Mouse (Mus musculus) liver, embryonic 13.5 days (tissue): Measurements from ENCODE around the gene Krt77. TPM values are rescaled to one million over a fixed set of nuclear protein-coding genes. Genes with fewer than 3 reads are reported as not detected.

Source experiments
- ATAC-seq: fragments of 200-750 bp; cut with Nextera tagmentation; 2 replicates; pipeline ENCODE4 v1.8.0; 2017; ENCODE audit warnings: low read depth, mild to moderate bottlenecking, moderate number of reproducible peaks, moderate library complexity
- DNase-seq: peaks from one replicate; pipeline ENCODE4 v3.0.0; 2022
- H3K27ac ChIP-seq: fragments of 300-500 bp; sonication (generic); 2 replicates; pipeline ENCODE4 v1.5.1; 2015; ENCODE audit warnings: moderate library complexity, mild to moderate bottlenecking, inconsistent platforms
- H3K27me3 ChIP-seq: fragments of 300-500 bp; sonication (generic); 2 replicates; pipeline ENCODE4 v1.6.1; 2015; ENCODE audit warnings: mild to moderate bottlenecking, inconsistent platforms
- H3K36me3 ChIP-seq: fragments of 300-500 bp; sonication (generic); 2 replicates; pipeline ENCODE4 v1.6.1; 2015; ENCODE audit warnings: mild to moderate bottlenecking, inconsistent platforms
- H3K4me1 ChIP-seq: fragments of 300-500 bp; sonication (generic); replicated peaks from 2 replicates; pipeline ENCODE4 v1.6.1; 2015; ENCODE audit warnings: inconsistent platforms
- H3K4me2 ChIP-seq: fragments of 300-500 bp; sonication (generic); 2 replicates; pipeline ENCODE4 v1.6.1; 2015; ENCODE audit warnings: inconsistent platforms, mild to moderate bottlenecking, moderate library complexity
- H3K4me3 ChIP-seq: fragments of 300-500 bp; sonication (generic); replicated peaks from 2 replicates; pipeline ENCODE4 v1.5.1; 2015; ENCODE audit warnings: mild to moderate bottlenecking, inconsistent platforms
- H3K9ac ChIP-seq: fragments of 300-500 bp; sonication (generic); 2 replicates; pipeline ENCODE4 v1.6.1; 2015; ENCODE audit warnings: mild to moderate bottlenecking, inconsistent platforms
- H3K9me3 ChIP-seq: fragments of 300-500 bp; sonication (generic); replicated peaks from 2 replicates; pipeline ENCODE4 v1.6.1; 2016; ENCODE audit warnings: inconsistent platforms
- WGBS: fragments of 180-500 bp; shearing (Covaris S2); methylation state at CpG from one replicate; pipeline ENCODE4 v1.1.7; 2015; ENCODE audit not compliant: insufficient replicate concordance; 5-methylcytosine and 5-hydroxymethylcytosine counted together
- polyA plus RNA-seq: library from polyadenylated mRNA; unstranded; fragments of >200 nt; fragmentation: Nextera tagmentation; extraction: Ambion mirVana; gene quantifications from 2 replicates; pipeline ENCODE4 v1.2.1, GENCODE M21; 2015

Krt77 gene
- not detected in 2 replicates for polyA plus RNA-seq

DNA sequence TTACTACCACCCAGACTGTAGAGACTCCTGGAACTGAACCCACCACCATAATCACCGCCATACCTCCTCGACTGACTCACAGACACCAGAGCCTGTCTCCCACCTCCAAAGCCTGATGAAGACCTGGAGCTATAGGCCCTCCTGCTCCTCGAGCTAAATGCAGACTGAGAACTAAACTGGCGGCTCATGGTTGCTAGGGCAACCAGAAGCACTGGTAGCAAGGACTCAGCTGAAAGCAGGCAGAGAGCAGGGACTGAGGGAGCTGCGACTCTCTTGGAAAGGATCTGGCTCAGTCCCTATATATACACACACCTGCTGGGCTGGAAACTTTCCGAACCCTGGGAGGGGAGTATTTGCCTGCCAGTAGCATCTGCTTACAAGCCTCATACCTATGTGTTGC, at the start of gene Krt77:
Gene Krt77, minus strand, starts transcription at position 275 of the 400 bp plus-strand sequence.
- DNase-seq (no peak), ATAC-seq (no peak)
- Histone ChIP-seq H3K27ac (no peak within 1 kb of the TSS), H3K9me3 (no peaks in the 10 kb centered on the region), H3K4me2 (no peak within 1 kb of the TSS), H3K27me3 (0 out of 2 replicates have a peak, but pooled peaks cover 11% of the 10 kb centered on the region), H3K4me3 (no peak within 1 kb of the TSS), H3K9ac (no peak within 1 kb of the TSS), H3K36me3 (no peaks in the 10 kb centered on the region), H3K4me1 (no peaks in the 10 kb centered on the region)
- 30% methylated on average over 6 of the region's 6 CpGs for WGBS

DNA sequence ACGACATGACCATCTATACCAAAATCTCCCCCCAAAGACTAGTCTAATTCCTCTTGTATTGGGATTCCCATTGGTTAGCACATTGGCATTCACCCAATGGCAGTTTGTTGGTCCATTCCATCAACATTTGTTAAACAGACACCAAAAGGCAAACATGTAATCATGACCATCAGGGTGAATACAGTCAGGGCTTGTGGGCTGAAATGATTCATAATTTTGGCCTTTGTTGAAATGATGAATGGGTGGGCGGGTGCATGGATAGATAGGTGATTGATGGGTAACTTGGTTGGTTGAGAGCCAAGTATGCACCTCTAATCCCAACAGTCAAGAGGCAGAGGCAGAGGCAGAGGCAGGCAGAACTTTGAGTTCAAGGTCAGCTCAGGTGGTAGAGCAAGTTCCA, 46.6 kb upstream of the Krt77 start:
- no peaks in the 10 kb centered on the region; the same call in 1 of the 2 replicates for H3K27me3 ChIP-seq
- no peaks in the 10 kb centered on the region for H3K4me1 ChIP-seq
- H3K4me2 ChIP-seq = no peak overlapping the region
- H3K36me3 ChIP-seq = no peaks in the 10 kb centered on the region
- H3K4me3 ChIP-seq = no peak overlapping the region
- no peak overlapping the region for H3K9ac ChIP-seq
- DNase-seq (no peak), ATAC-seq (no peak)
- no peak overlapping the region for H3K27ac ChIP-seq
- WGBS = 42% methylated on average over 2 of the region's 2 CpGs
- H3K9me3 ChIP-seq = no peaks in the 10 kb centered on the region

DNA sequence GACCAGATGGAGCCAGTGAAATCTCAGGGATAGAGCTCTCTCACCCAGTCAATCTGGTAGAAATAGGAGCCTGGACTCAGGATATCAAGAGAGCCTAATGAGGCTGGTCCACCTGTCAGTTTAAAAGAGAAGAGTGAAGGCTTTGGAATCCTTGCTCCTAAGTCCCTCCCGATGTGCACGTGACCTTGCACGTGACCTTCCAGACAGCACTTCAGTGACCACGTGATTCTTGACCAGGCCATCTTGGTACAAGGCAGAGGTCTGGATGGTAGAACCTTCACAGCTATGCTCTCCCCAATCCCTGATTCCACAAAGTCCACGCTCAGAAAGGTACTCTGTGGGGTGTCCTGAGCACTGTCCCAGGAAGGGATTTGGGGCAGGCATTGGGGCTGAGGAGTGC, 35.3 kb upstream of the Krt77 start:
- Histone ChIP-seq H3K9me3 (no peaks in the 10 kb centered on the region), H3K4me2 (no peak overlapping the region), H3K4me1 (no peaks in the 10 kb centered on the region), H3K4me3 (no peak overlapping the region), H3K9ac (no peak overlapping the region), H3K27ac (no peak overlapping the region), H3K27me3 (no peaks in the 10 kb centered on the region), H3K36me3 (no peaks in the 10 kb centered on the region)
- no peak for ATAC-seq
- WGBS = 63% methylated on average over 5 of the region's 5 CpGs
- DNase-seq = no peak

DNA sequence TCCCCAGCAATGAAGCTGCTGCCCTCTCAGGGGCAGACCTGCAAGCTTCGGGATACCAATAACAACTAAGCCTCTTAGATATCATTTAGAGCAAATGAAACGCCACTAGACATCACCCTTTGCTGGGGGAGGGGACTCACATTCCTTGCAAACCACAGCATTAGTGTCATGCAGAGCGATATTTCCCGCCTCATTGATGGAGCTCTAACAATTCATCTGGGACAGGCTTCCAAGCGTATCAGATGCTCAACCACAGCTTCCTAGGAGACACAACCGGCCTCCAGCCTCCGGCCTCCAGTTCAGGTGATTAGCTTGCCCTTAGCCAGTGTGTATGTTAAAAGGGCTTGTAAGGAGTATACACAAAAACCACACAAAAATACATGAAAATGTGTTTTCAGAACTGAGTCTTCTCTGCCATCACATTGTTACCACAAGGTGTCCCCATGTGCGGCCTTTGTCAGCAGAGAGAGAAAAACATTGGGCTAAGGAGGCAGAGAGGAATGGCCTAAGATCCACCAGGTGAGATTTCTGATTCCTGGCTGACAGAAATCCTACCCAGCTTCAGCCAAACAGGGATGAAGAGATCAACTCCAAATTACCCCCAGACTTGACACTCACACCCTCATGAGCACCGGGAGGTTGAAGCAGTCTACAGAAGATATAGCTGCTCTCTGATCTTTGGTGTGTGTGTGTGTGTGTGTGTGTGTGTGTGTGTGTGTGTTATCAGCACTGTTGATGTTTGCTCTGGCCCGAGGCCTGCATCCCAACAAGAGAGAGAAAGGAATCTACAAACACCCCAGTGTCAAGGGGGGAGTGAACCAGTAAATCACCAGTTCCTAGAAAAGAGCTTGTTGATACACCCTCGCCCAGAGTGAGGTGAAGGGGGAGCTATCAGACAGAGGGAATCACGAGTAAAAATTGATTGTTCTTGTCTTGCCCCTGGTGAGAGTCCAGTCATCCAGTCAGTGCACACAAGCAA, 33.0 kb upstream of the Krt77 start:
- H3K4me2 ChIP-seq = no peak overlapping the region
- no peak for DNase-seq
- no peak overlapping the region for H3K4me3 ChIP-seq
- H3K27me3 ChIP-seq = no peaks in the 10 kb centered on the region
- no peaks in the 10 kb centered on the region for H3K4me1 ChIP-seq
- no peaks in the 10 kb centered on the region for H3K9me3 ChIP-seq
- no peak for ATAC-seq
- H3K36me3 ChIP-seq = no peaks in the 10 kb centered on the region
- WGBS = 40% methylated on average over 12 of the region's 12 CpGs
- no peak overlapping the region for H3K9ac ChIP-seq
- H3K27ac ChIP-seq = no peak overlapping the region

DNA sequence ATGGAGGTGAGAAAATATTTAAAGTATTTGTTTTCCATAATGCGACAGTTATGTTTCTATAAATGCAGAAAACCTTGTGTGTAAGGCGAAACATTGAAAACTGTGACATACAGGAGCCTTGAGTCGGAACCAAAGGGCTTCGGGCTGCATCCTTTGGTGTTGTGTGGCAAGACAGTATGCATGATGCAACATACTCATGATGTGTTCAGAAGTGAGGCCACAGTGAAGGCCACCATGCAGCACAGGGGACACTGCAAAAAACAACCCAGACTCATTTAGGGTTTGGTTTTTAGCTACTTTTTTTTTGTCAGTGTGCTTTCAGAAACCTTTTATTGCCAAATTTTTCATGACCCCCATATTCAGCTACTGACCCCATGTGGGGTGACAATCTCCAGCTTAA, 25.7 kb upstream of the Krt77 start:
- WGBS = 64% methylated on average over 4 of the region's 4 CpGs
- H3K4me1 ChIP-seq = no peaks in the 10 kb centered on the region
- no peak overlapping the region for H3K27ac ChIP-seq
- H3K4me3 ChIP-seq = no peak overlapping the region
- DNase-seq (no peak), ATAC-seq (no peak)
- no peaks in the 10 kb centered on the region for H3K36me3 ChIP-seq
- H3K9ac ChIP-seq = no peak overlapping the region
- no peaks in the 10 kb centered on the region for H3K9me3 ChIP-seq
- H3K27me3 ChIP-seq = no peaks in the 10 kb centered on the region
- no peak overlapping the region for H3K4me2 ChIP-seq

DNA sequence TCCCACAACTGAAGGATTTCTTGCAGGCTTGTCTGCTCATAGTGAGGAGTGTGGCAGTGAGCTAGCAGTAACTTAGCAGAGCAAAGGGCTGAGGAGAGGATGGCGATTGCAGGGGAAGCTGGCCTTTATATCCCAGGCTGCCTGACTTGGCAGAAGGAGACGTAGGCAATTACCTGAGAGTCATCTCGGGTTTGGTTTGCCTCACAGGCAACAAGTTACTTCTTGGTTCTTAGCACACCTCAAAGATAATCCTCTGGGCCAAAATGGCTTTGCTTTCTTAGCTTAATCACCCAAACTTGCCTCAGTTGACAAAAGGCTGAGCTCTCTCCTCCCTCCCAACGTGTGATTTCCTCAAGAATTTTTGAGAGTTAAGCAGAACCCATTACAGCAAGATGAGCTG, 23.3 kb upstream of the Krt77 start, which contains the start of gene Krt76:
Gene Krt76, minus strand, starts transcription at position 101 of the 400 bp plus-strand sequence.
- ATAC-seq (no peak), DNase-seq (no peak)
- Histone ChIP-seq H3K36me3 (no peaks in the 10 kb centered on the region), H3K27ac (no peak within 1 kb of the TSS), H3K27me3 (no peaks in the 10 kb centered on the region), H3K4me2 (no peak within 1 kb of the TSS), H3K9ac (no peak within 1 kb of the TSS), H3K9me3 (no peaks in the 10 kb centered on the region), H3K4me1 (no peaks in the 10 kb centered on the region), H3K4me3 (no peak within 1 kb of the TSS)
- 41% methylated on average over 4 of the region's 4 CpGs for WGBS

DNA sequence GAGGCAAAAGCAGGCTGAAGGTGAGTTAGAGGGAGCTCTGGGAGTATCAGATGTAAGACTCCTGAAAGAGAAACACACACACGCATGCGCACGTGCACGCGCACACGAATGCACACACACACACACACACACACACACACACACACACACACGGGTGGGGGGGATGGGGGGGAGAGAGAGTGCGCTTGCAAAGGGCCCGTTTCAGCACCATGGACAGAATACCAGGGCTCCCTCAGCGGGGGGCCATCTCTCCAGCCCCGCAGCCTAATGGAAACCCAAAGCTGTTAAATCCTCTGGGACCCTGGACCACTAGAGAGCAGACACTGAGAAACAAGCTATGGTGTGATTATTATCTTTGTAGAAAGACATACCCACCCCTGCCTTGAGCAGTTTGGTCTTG, 10.3 kb upstream of the Krt77 start:
- 21% methylated on average over 11 of the region's 11 CpGs for WGBS
- H3K4me3 ChIP-seq = no peak overlapping the region
- no peaks in the 10 kb centered on the region for H3K4me1 ChIP-seq
- H3K36me3 ChIP-seq = no peaks in the 10 kb centered on the region
- DNase-seq = no peak
- no peaks in the 10 kb centered on the region for H3K9me3 ChIP-seq
- no peak overlapping the region for H3K9ac ChIP-seq
- no peak overlapping the region for H3K27ac ChIP-seq
- no peak for ATAC-seq
- H3K4me2 ChIP-seq = no peak overlapping the region
- H3K27me3 ChIP-seq = 0 out of 2 replicates have a peak, but pooled peaks cover 3% of the 10 kb centered on the region

DNA sequence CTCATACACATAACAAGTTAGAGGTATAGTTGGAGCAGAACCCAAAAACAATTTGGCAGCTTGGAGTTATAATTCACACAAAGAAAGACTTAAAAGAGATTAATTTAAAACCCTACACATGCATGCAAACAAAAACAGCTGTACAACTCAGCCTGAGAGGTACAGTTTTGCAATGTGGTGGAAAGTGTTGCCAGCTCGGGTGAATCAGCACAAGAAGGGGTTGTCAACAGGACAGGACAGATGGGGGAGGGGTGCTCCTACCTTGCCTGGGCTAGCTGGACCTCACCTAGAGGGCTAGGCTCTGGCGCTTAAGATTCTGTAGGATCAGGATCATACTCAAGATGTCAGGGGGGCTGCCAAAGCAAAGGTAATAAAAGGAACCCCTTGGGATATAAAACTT, 8.5 kb upstream of the Krt77 start:
- WGBS = 37% methylated on average over 2 of the region's 2 CpGs
- Histone ChIP-seq H3K9me3 (no peaks in the 10 kb centered on the region), H3K27ac (no peak overlapping the region), H3K27me3 (0 out of 2 replicates have a peak, but pooled peaks cover 3% of the 10 kb centered on the region), H3K4me3 (no peak overlapping the region), H3K4me2 (no peak overlapping the region), H3K36me3 (no peaks in the 10 kb centered on the region), H3K4me1 (no peaks in the 10 kb centered on the region), H3K9ac (no peak overlapping the region)
- no peak for ATAC-seq
- no peak for DNase-seq

DNA sequence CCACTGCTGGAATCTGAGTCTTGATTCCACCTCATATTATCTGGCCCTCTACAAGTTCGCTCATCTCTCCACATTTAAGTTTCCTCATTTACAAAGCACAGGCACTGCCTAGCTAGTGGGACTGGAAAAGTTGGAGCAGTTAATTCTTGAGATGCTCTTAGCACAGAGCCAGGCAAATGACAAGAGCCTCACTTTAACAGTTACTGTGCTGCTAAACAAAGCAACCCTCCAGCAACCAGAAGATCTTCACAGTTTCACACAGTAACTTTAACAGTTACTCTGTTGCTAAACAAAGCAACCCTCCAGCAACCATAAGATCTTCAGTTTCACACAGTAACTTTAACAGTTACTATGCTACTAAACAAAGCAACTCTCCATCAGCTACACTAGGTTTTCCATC, 4.9 kb upstream of the Krt77 start:
- no peak overlapping the region for H3K4me2 ChIP-seq
- ATAC-seq = no peak
- no peaks in the 10 kb centered on the region for H3K4me1 ChIP-seq
- no peaks in the 10 kb centered on the region for H3K36me3 ChIP-seq
- no peaks in the 10 kb centered on the region for H3K9me3 ChIP-seq
- H3K27me3 ChIP-seq = 0 out of 2 replicates have a peak, but pooled peaks cover 11% of the 10 kb centered on the region
- no peak overlapping the region for H3K27ac ChIP-seq
- no peak overlapping the region for H3K9ac ChIP-seq
- H3K4me3 ChIP-seq = no peak overlapping the region
- DNase-seq = no peak
- 46% methylated on average over 1 of the region's 1 CpGs for WGBS

DNA sequence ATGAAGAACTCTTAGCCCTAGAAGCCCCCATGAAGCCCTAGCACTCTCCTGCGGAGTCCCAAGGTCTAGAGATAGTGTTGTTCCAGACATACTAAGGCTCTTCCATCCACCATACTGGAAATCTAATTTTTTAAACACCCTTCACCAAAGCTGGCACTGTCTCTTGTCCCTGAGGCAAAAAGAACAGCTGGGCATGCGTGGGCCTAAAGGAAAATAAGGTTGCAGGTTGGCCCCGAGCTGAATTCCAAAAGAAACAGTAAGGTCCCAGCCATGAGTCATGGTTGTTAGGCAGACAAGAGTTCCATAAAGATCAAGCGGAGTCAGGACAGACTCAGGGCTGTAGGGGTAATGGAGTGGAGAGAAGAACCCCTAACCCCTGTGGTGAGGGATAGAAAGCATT, 3.7 kb upstream of the Krt77 start:
- H3K4me1 ChIP-seq = no peaks in the 10 kb centered on the region
- no peak for ATAC-seq
- WGBS = 63% methylated on average over 4 of the region's 4 CpGs

DNA sequence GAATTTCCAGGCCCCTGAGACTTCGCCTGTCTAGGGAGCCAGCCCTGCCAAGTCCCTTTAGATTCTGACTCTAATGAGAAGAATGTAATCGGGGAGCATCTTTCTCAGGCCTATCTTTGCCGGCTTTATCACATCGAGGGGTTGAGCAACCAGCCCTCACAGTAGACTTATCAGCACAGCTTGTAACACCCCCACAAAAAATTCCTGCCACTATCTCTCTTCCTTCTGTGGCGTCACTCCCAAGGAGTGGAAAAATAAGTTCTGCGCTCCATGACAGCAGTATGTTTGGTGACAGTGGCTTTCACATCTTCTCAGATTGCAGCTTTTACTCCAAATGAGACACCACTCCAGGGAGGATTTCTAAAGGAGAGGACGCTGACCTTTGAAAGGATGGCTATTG, 2.8 kb downstream of the Krt77 start:
- no peaks in the 10 kb centered on the region for H3K36me3 ChIP-seq
- H3K4me2 ChIP-seq = no peak overlapping the region
- no peaks in the 10 kb centered on the region for H3K4me1 ChIP-seq
- H3K9me3 ChIP-seq = no peaks in the 10 kb centered on the region
- DNase-seq (no peak), ATAC-seq (no peak)
- H3K9ac ChIP-seq = no peak overlapping the region
- whole genome bisulfite sequencing = 48% methylated on average over 7 of the region's 7 CpGs
- no peak overlapping the region for H3K27ac ChIP-seq
- no peak overlapping the region for H3K4me3 ChIP-seq
- peaks cover 12% of the 10 kb centered on the region for H3K27me3 ChIP-seq

More for the DNA sequence above, 3.7 kb upstream of the Krt77 start:
- Histone ChIP-seq H3K4me2 (no peak overlapping the region), H3K27me3 (0 out of 2 replicates have a peak, but pooled peaks cover 11% of the 10 kb centered on the region), H3K9ac (no peak overlapping the region), H3K9me3 (no peaks in the 10 kb centered on the region), H3K36me3 (no peaks in the 10 kb centered on the region), H3K27ac (no peak overlapping the region), H3K4me3 (no peak overlapping the region)
- no peak for DNase-seq
